In the genomic region with DNA sequence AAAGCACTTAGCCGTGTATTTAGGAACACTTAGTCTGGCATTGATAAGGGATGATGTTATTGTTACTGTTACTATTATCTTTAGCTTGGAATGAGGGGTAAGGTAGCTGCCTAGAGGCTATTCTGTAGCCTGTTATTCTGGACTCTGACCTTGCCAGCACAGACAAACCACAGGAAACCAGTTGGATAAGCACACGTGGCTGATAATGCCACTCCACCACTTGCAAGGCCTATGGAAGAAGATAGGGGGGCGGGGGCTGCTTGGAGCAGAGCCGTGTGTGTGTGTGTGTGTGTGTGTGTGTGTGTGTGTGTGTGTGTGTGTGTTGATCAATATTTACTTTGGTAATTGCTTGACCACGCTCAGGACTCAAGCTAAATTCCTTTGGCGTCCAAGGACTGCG, we compare ENCODE assay signal across 16 mouse cellular contexts.
DNase-seq lines count a peak whose midpoint lies in the region; ATAC-seq and TF ChIP-seq lines count a peak whose summit lies in the region.
"Had no signal": no experiment of that assay in that cellular context is flagged by ENCODE, and none has a peak within 500 bp of the region (broad histone marks: within the 10 kb centered on the region; RNA-seq: fewer than 3 reads in every experiment).

No protein-coding gene starts in this region.

- no peaks in the 10 kb centered on the region for H3K27me3 ChIP-seq in heart, embryonic 14.5 days (ENCODE audit: control insufficient read depth, insufficient read depth, low read length)
- no peaks in the 10 kb centered on the region; the same call in 1 of the 2 replicates for H3K27me3 ChIP-seq in G1E (ENCODE audit: insufficient read depth, low read length)
- no peaks in the 10 kb centered on the region for H3K27me3 ChIP-seq in liver, embryonic 15.5 days
- H3K27me3 ChIP-seq: hindbrain, embryonic 15.5 days; limb, embryonic 12.5 days; Patski had no signal

- WGBS in heart, embryonic 14.5 days, result 7% methylated on average over 7 of the region's 7 CpGs
- WGBS in liver, embryonic 15.5 days (ENCODE audit: insufficient replicate concordance), result 12% methylated on average over 7 of the region's 7 CpGs
- WGBS in lung, adult 2 months, result 39% methylated on average over 7 of the region's 7 CpGs

- no peak overlapping the region for H3K27ac ChIP-seq in heart, embryonic 14.5 days (replicated peaks in 1 of 2; ENCODE audit: control insufficient read depth in 1 of 2, insufficient read depth in 1 of 2, low read depth in 2 of 2, low read length in 2 of 2)
- peak overlapping the region; percentile 76 for H3K27ac ChIP-seq in liver, embryonic 15.5 days (replicated peaks)
- H3K27ac ChIP-seq: hindbrain, embryonic 15.5 days; limb, embryonic 12.5 days; macrophage had no signal

- H3K9me3 ChIP-seq in heart, embryonic 14.5 days (ENCODE audit: control insufficient read depth, low read length), result no peaks in the 10 kb centered on the region
- H3K9me3 ChIP-seq in G1E (replicated peaks), result no peaks in the 10 kb centered on the region
- H3K9me3 ChIP-seq in liver, embryonic 15.5 days (replicated peaks), result no peaks in the 10 kb centered on the region
- H3K9me3 ChIP-seq: hindbrain, embryonic 15.5 days; limb, embryonic 12.5 days had no signal

- H3K4me1 ChIP-seq in heart, embryonic 14.5 days (ENCODE audit: control insufficient read depth in 2 of 2, insufficient read depth in 2 of 2, low read length in 2 of 2), result peaks cover 20% of the 10 kb centered on the region in 2 experiments
- H3K4me1 ChIP-seq in G1E (ENCODE audit: insufficient read depth, low read depth, low read length), result peaks cover 60% of the 10 kb centered on the region
- peaks cover 86% of the 10 kb centered on the region for H3K4me1 ChIP-seq in liver, embryonic 15.5 days (replicated peaks)
- H3K4me1 ChIP-seq in lung, adult 2 months (ENCODE audit: control insufficient read depth, insufficient read depth, low read length), result no peaks in the 10 kb centered on the region; the same call in 1 of the 2 replicates
- H3K4me1 ChIP-seq: hindbrain, embryonic 15.5 days had no signal

- H3K4me3 ChIP-seq in heart, embryonic 14.5 days (ENCODE audit: control insufficient read depth in 1 of 2, insufficient read depth in 1 of 2, low read depth in 1 of 2, low read length in 2 of 2), result no peak overlapping the region
- no peak overlapping the region; the same call in 1 of the 2 replicates for H3K4me3 ChIP-seq in G1E (ENCODE audit: low read depth, low read length)
- peak overlapping the region; percentile 26; the same call in 1 of the 2 replicates for H3K4me3 ChIP-seq in liver, embryonic 15.5 days (replicated peaks)
- no peak overlapping the region for H3K4me3 ChIP-seq in lung, adult 2 months (replicated peaks; ENCODE audit: extremely low read depth, low read depth, low read length)
- H3K4me3 ChIP-seq: hindbrain, embryonic 15.5 days; limb, embryonic 12.5 days had no signal

- no peak for TF ChIP-seq POLR2A in lung, adult 2 months (IDR thresholded peaks at IDR 0.05; ENCODE audit: borderline replicate concordance, extremely low read depth, low read depth, low read length)

- H3K9ac ChIP-seq in heart, embryonic 14.5 days (ENCODE audit: low read length), result no peak overlapping the region
- H3K9ac ChIP-seq in liver, embryonic 15.5 days, result peak overlapping the region; percentile 46; the same call in 1 of the 2 replicates
- H3K9ac ChIP-seq: hindbrain, embryonic 15.5 days; limb, embryonic 12.5 days had no signal

- no peak for TF ChIP-seq CTCF in G1E (IDR thresholded peaks at IDR 0.05; ENCODE audit: low read depth, low read length)
- no peak for TF ChIP-seq CTCF in lung, adult 2 months (IDR thresholded peaks at IDR 0.05; ENCODE audit: insufficient read depth, low read length)

- no peak for DNase-seq in heart, postnatal 25 days (ENCODE audit: low spot score)
- DNase-seq in G1E (ENCODE audit: low spot score), result no peak
- no peak for DNase-seq in frontal cortex, postnatal 36 days (ENCODE audit: low spot score in 2 of 2)
- DNase-seq in lung, adult 2 months, result no peak
- DNase-seq in left cerebral cortex, postnatal 14 days (ENCODE audit: low spot score in 2 of 2), result no peak
- DNase-seq: adrenal gland, adult 2 months; cerebellum, adult 11 months; layer of hippocampus, adult 9-11 months had no signal

- intact Hi-C loops in heart, postnatal 25 days (cut with DNase I), result no loop called here
- intact Hi-C loops in left cerebral cortex, postnatal 14 days (cut with DNase I), result no loop called here

- peak overlapping the region; percentile 36 for H3K4me2 ChIP-seq in heart, embryonic 14.5 days (ENCODE audit: low read length)
- H3K4me2 ChIP-seq in liver, embryonic 15.5 days, result peak overlapping the region; percentile 60
- H3K4me2 ChIP-seq: hindbrain, embryonic 15.5 days; limb, embryonic 12.5 days had no signal

- peak; percentile 44; the same call in 1 of the 2 replicates for ATAC-seq in heart, embryonic 14.5 days (ENCODE audit: insufficient number of reproducible peaks, insufficient read depth, low FRiP score, low read depth)
- ATAC-seq in G1E (ENCODE audit: extremely low read depth, insufficient number of reproducible peaks, low FRiP score, poor library complexity, severe bottlenecking), result peak; percentile 73
- ATAC-seq in erythroid progenitor cell, adult 5-6 weeks (replicated peaks; ENCODE audit: low FRiP score, poor library complexity, severe bottlenecking), result peak; percentile 27; the same call in 1 of the 2 replicates
- ATAC-seq in liver, embryonic 15.5 days (ENCODE audit: insufficient read depth), result peak; percentile 13; the same call in 1 of the 2 replicates
- ATAC-seq: forebrain, embryonic 16.5 days; Patski had no signal

- no peaks in the 10 kb centered on the region for H3K36me3 ChIP-seq in heart, embryonic 14.5 days (ENCODE audit: control insufficient read depth, insufficient read depth, low read length)
- H3K36me3 ChIP-seq in G1E (replicated peaks), result no peaks in the 10 kb centered on the region
- H3K36me3 ChIP-seq in liver, embryonic 15.5 days (replicated peaks), result no peaks in the 10 kb centered on the region
- H3K36me3 ChIP-seq: hindbrain, embryonic 15.5 days; limb, embryonic 12.5 days had no signal

Comparison
In these comparisons a context has a peak if more than half of its experiments do, and no peak if none do; other contexts are left out.
1. ATAC-seq: peak in every context shown above with its lines; median percentile 73 in G1E; 44 in heart, embryonic 14.5 days; 27 in erythroid progenitor cell, adult 5-6 weeks; 13 in liver, embryonic 15.5 days.